8 mouse cellular contexts compared by ENCODE assay signal in the genomic region with DNA sequence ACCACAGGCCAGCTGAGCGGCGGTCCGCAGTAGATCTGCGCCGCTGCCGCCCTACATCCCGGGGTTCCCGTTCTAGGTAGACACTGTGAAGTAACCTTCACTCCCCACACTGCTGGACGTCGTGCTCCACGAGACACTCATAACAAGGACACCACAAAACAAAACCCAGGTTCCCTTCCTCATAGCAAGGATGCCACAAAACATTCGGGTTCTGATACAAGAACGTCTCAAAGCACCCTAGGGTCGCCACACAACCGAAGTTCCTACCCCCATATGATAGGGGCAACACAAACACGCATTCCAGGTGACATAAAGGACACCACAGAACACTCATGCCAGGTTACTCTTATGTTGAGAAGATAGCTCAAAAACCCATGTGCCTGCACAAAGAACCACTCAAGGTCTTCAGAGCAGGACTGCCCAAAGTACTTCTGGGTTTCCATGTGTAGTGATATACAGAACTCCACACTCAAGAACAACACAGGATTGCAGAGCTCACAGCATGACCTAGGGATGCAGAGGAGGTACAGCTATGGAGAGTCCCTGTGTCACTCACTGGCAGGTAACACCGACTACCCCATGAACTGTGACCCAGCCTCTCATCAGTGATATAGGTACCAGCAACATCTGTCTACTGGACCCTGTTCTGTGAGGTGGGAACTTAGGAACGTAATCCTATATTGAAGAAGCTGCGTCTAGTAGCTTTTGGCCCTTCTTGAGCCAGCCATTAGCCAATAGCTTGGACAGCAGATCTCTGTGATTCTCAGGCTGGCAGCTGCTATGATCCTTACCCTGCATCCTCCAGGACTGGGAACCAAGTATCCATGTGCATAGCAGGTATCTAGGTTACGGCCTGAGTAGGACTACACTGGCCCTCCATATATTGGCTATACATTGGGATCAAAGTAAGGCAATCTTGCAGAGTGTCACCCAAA. TPM values are rescaled to one million over a fixed set of nuclear protein-coding genes. Genes with fewer than 3 reads are reported as not detected.
A peak's percentile ranks its signal among the peaks of the same experiment; 100 is the strongest.
DNase-seq lines count a peak whose midpoint lies in the region; ATAC-seq and TF ChIP-seq lines count a peak whose summit lies in the region.

No protein-coding gene starts in this region.

- H3K9ac ChIP-seq in limb, embryonic 14.5 days (ENCODE audit: low read depth, low read length, severe bottlenecking): peak overlapping the region; percentile 94
- peak overlapping the region; percentile 90 for H3K9ac ChIP-seq in stomach, embryonic 16.5 days (ENCODE audit: low read length)

- ATAC-seq in limb, embryonic 14.5 days (ENCODE audit: low FRiP score, low read depth): no peak
- ATAC-seq in stomach, embryonic 16.5 days (ENCODE audit: insufficient read depth, low FRiP score): no peak

- intact Hi-C loops in gastrocnemius, postnatal 14 days (cut with DNase I; ENCODE audit: low total_unique reads): loop anchor here (5.0 kb wide), 1 partner anchor 82 kb away; no protein-coding TSS in a partner anchor

- H3K9me3 ChIP-seq in limb, embryonic 14.5 days (ENCODE audit: control insufficient read depth, low read length): no peaks in the 10 kb centered on the region
- no peaks in the 10 kb centered on the region for H3K9me3 ChIP-seq in stomach, embryonic 16.5 days (replicated peaks; ENCODE audit: control insufficient read depth, low read length)

- peaks cover 19% of the 10 kb centered on the region for H3K4me1 ChIP-seq in limb, embryonic 14.5 days (ENCODE audit: control insufficient read depth, insufficient read depth, low read length)
- H3K4me1 ChIP-seq in stomach, embryonic 16.5 days (ENCODE audit: control insufficient read depth, insufficient read depth, low read length): peaks cover 20% of the 10 kb centered on the region

- H3K4me2 ChIP-seq in limb, embryonic 14.5 days (replicated peaks; ENCODE audit: low read depth, low read length, severe bottlenecking): peak overlapping the region; percentile 65
- H3K4me2 ChIP-seq in stomach, embryonic 16.5 days (ENCODE audit: low read depth, low read length): peak overlapping the region; percentile 73

- H3K27ac ChIP-seq in limb, embryonic 14.5 days (replicated peaks; ENCODE audit: low read depth, low read length): peak overlapping the region; percentile 94
- H3K27ac ChIP-seq in stomach, embryonic 16.5 days (ENCODE audit: low read length): peak overlapping the region; percentile 96

- peak overlapping the region; percentile 37 for H3K4me3 ChIP-seq in limb, embryonic 14.5 days (replicated peaks; ENCODE audit: low read length)
- H3K4me3 ChIP-seq in stomach, embryonic 16.5 days (replicated peaks; ENCODE audit: low read length): peak overlapping the region; percentile 49

- TF ChIP-seq POLR2A in limb, embryonic 14.5 days (IDR thresholded peaks at IDR 0.05; ENCODE audit: borderline replicate concordance, extremely low read depth, insufficient read depth, insufficient read length): no peak; the same call in 1 of the 2 replicates

- 34% methylated on average over 20 of the region's 20 CpGs for WGBS in limb, embryonic 14.5 days
- WGBS in stomach, embryonic 16.5 days: 33% methylated on average over 20 of the region's 20 CpGs

- peak; percentile 50 for DNase-seq in cerebellum, adult 11-12 months
- no peak for DNase-seq in cerebellum, postnatal 10 days
- peak; percentile 25 for DNase-seq in retina, postnatal 1 day
- no peak for DNase-seq in retina, embryonic 14.5 days (ENCODE audit: low spot score)
- DNase-seq in limb, embryonic 14.5 days (ENCODE audit: low spot score): no peak
- no peak for DNase-seq in gastrocnemius, postnatal 14 days
- DNase-seq in adrenal gland, postnatal 36 days: no peak

- H3K36me3 ChIP-seq in limb, embryonic 14.5 days (ENCODE audit: control insufficient read depth, insufficient read depth, low read length): peaks cover 17% of the 10 kb centered on the region
- no peaks in the 10 kb centered on the region for H3K36me3 ChIP-seq in stomach, embryonic 16.5 days (ENCODE audit: control insufficient read depth, insufficient read depth, low read length)

- no peaks in the 10 kb centered on the region for H3K27me3 ChIP-seq in limb, embryonic 14.5 days (ENCODE audit: control insufficient read depth, insufficient read depth, low read length)
- H3K27me3 ChIP-seq in stomach, embryonic 16.5 days (ENCODE audit: control insufficient read depth, insufficient read depth, low read length): no peaks in the 10 kb centered on the region

RNA-seq across cellular contexts. Expression of a gene that starts 1.5 kb away (rescaled TPM):
- polyA plus RNA-seq in limb, embryonic 14.5 days (2012; rRNA removed): 88.7 and 109 TPM in 2 replicates
- polyA plus RNA-seq in limb, embryonic 14.5 days (2014; fragmentation: Nextera tagmentation; extraction: Ambion mirVana): 44.0 and 47.5 TPM in 2 replicates
- 17.7 and 17.9 TPM in 2 replicates for polyA plus RNA-seq in stomach, embryonic 16.5 days (2015; fragmentation: Nextera tagmentation; extraction: Ambion mirVana)
- 10 to 100 TPM; 41.6 to 51.6 TPM for total RNA-seq in gastrocnemius, postnatal 14 days (2021)
- 10 to 100 TPM; 55.5 to 88.7 TPM for total RNA-seq in adrenal gland, postnatal 36 days (2021)

RNA-seq across cellular contexts. Expression of a gene that starts 25.7 kb away (rescaled TPM):
- 64.6 and 85.1 TPM in 2 replicates for polyA plus RNA-seq in limb, embryonic 14.5 days (2012; rRNA removed)
- polyA plus RNA-seq in limb, embryonic 14.5 days (2014; fragmentation: Nextera tagmentation; extraction: Ambion mirVana): 72.5 and 84.8 TPM in 2 replicates
- 58.4 and 60.1 TPM in 2 replicates for polyA plus RNA-seq in stomach, embryonic 16.5 days (2015; fragmentation: Nextera tagmentation; extraction: Ambion mirVana)
- 10 to 100 TPM; 11.9 to 15.3 TPM for total RNA-seq in gastrocnemius, postnatal 14 days (2021)
- 10 to 100 TPM; 49.6 to 51.8 TPM for total RNA-seq in adrenal gland, postnatal 36 days (2021)

Comparison
In these comparisons a context has a peak if more than half of its experiments do, and no peak if none do; other contexts are left out.
1. DNase-seq: peak in cerebellum, adult 11-12 months (single experiment) and retina, postnatal 1 day (single experiment); none in cerebellum, postnatal 10 days (0 of 2), retina, embryonic 14.5 days (single experiment), limb, embryonic 14.5 days (single experiment), gastrocnemius, postnatal 14 days (single experiment) and adrenal gland, postnatal 36 days (0 of 2).